In the genomic region with DNA sequence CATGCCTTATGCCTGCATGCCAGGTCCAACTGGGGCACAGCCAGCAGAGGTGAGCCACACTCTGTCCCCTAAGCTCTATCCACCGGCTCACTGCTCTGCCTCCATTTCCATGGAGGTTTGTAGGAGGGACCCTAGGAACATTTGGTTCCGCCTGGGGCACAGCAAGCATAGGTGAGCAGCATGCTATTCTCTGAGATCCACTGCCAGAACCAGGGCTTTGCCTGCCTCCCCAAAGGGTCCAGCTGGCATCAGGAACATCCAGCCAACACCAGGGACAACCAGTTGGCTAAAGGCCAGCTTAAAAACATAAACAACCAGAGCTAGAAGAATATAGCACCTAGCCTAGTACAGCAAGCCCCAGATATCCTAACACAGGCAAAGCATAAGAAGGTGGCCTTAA, we compare ENCODE assay signal across 18 mouse cellular contexts. TPM values are rescaled to one million over a fixed set of nuclear protein-coding genes. Genes with fewer than 3 reads are reported as not detected.
"Had no signal": no experiment of that assay in that cellular context is flagged by ENCODE, and none has a peak within 500 bp of the region (broad histone marks: within the 10 kb centered on the region; RNA-seq: fewer than 3 reads in every experiment).

No protein-coding gene starts in this region.

- H3K27me3 ChIP-seq: kidney, embryonic 15.5 days; limb, embryonic 13.5 days; midbrain, embryonic 15.5 days had no signal

- H3K27ac ChIP-seq: kidney, embryonic 15.5 days; limb, embryonic 13.5 days; liver, embryonic 14.5 days; midbrain, embryonic 10.5 days; midbrain, embryonic 15.5 days had no signal

- H3K36me3 ChIP-seq: kidney, embryonic 15.5 days; limb, embryonic 13.5 days; midbrain, embryonic 10.5 days; midbrain, embryonic 15.5 days had no signal

- H3K4me2 ChIP-seq: kidney, embryonic 15.5 days; limb, embryonic 13.5 days; midbrain, embryonic 15.5 days had no signal

- H3K4me1 ChIP-seq: kidney, embryonic 15.5 days; limb, embryonic 13.5 days; midbrain, embryonic 10.5 days; midbrain, embryonic 15.5 days had no signal

- DNase-seq: kidney, adult 2 months; kidney, postnatal 14 days; left cerebral cortex, postnatal 4 days; lung, adult 2 months; lung, postnatal 4 days; thymus, adult 2 months; thymus, postnatal 36 days had no signal

- H3K4me3 ChIP-seq: kidney, embryonic 15.5 days; limb, embryonic 13.5 days; midbrain, embryonic 10.5 days; midbrain, embryonic 15.5 days had no signal

- ATAC-seq: lung, postnatal 0 days; midbrain, embryonic 15.5 days had no signal

- H3K9ac ChIP-seq: kidney, embryonic 15.5 days; limb, embryonic 13.5 days; liver, embryonic 14.5 days; midbrain, embryonic 15.5 days had no signal

- H3K9me3 ChIP-seq: kidney, embryonic 15.5 days; limb, embryonic 13.5 days; midbrain, embryonic 10.5 days; midbrain, embryonic 15.5 days had no signal

RNA-seq across cellular contexts. Expression of a gene that starts 50.4 kb away (rescaled TPM):
- total RNA-seq: layer of hippocampus, postnatal 14 days; liver, adult 2 months; megakaryocyte, adult 5-6 weeks had no signal
- polyA plus RNA-seq: kidney, adult 2 months; kidney, embryonic 15.5 days; limb, embryonic 13.5 days; liver, adult 2 months; liver, embryonic 14.5 days; lung, postnatal 0 days; neural tube, embryonic 14.5 days; stomach, embryonic 14.5 days had no signal
